Mouse (Mus musculus) cerebellum, postnatal 25 days (tissue): ENCODE results near the gene Prr5.

Source experiments
- DNase-seq, 2 experiments: peaks; one replicate each; pipeline ENCODE4 v3.0.0; 2021; ENCODE audit warnings: mixed read lengths in 2 of 2

Prr5 gene

GRCm38 (mm10) chr15:84668938-84669747 lies at the start of gene Prr5:
TSS of gene Prr5 (plus strand) at chr15:84669620.
- peak in 1 of 2 experiments; percentile 14 for DNase-seq

DNA sequence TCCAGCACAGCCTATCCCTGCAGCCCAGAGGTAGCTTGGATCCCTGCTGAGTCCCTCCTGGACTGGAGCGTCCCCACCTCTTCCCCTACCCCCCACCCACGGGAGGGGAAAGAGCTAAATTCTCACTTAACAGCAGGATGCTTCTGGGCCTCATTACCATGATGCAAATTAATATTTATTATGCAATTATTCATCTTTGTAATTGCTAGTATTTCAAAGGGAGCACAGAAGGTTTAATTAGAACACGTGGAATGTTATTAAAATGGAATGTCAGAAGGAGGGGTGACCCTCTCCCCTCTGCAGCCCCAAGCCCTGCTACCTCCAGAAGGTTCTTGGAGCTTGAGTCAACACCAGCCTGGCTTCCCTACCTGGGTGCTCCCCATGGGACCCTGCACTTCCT lies 49.4 kb upstream of the Prr5 start:
- no peak for DNase-seq

- DNase-seq = no peak
Measured at GRCm38 (mm10) chr15:84621722-84622428, 47.5 kb upstream of the Prr5 start.

GRCm38 (mm10) chr15:84624870-84625269 lies 44.5 kb upstream of the Prr5 start:
- DNase-seq = peak in 1 of 2 experiments; percentile 35

DNA sequence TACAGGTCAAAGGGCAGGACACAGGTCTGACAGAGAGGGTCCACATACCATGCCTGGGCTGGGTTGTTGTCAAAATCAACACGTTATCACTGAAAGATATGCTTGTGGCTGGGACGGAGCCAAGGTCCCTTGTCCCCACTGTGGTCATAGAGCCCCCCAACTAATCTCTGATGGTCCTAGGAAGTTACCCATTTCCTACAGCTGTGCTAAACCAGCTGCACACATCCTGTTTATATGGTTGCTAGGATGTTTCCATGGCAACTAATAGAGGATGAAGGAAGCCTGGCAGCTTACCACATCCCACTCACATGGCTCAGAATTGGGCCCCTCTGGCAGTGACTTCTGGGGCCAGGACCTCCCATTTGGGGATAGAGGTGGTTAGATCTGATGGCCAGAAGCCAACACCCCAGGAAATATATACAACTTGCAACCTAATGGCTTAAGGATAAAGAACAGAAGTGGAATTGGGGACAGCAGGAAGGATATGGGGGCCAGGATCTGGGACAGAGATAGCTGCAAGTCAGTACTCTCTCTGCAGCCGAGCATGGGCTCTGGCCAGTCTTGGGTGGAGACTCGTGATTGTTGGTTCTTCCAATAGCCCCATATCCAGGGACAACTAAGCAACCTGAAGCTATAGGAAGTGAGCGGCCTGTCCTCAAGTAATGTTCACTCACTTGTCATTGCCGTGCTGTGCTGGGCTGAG lies 43.6 kb upstream of the Prr5 start:
- no peak for DNase-seq

DNA sequence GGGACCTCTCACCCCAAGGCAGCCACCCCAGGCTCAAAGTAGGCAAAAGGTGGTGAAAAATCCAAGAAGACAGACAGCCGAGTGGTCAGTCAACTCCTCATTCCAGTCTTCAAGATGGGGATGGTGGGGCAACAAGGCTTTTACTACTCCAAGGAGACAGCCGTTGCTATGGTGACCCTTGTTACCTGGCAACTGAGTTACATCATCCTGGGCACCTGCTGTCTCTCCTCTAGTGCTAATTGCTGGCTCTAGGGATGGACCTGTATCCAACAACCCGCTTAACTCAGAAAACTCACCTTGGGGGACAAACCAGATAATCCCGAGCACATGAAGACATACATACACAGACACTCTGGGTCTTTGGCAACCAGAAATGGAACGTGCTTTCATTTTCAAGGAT lies 42.1 kb upstream of the Prr5 start:
- peak in 1 of 2 experiments; percentile 45 for DNase-seq

DNA sequence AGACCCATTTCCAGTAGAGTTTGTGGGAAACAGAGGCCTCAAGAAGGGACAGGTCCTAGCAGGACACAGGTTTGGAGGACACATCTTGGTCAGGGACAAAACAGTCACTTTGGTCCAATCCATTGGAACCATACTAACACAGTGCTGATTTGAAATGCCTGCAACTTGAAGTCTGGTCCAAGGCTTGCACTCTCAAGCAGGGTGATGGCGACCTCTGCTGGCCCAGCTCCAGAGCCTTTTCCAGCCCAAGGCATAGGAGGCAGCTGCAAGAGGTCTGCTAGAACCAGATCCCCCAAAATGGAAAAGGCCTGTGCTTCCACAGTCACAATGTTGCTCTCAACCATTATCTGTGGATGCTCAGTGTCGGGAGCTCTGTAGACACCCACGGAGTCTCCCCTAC lies 39.7 kb upstream of the Prr5 start:
- peak in 1 of 2 experiments; percentile 52 for DNase-seq

- peak; percentile 81 to 90 for DNase-seq
Measured at GRCm38 (mm10) chr15:84631560-84631959, 37.9 kb upstream of the Prr5 start.

GRCm38 (mm10) chr15:84634361-84634760 lies 35.1 kb upstream of the Prr5 start:
- no peak for DNase-seq

GRCm38 (mm10) chr15:84638405-84638804 lies 31.0 kb upstream of the Prr5 start:
- no peak for DNase-seq

GRCm38 (mm10) chr15:84639072-84639450 lies 30.4 kb upstream of the Prr5 start:
- DNase-seq = no peak

DNA sequence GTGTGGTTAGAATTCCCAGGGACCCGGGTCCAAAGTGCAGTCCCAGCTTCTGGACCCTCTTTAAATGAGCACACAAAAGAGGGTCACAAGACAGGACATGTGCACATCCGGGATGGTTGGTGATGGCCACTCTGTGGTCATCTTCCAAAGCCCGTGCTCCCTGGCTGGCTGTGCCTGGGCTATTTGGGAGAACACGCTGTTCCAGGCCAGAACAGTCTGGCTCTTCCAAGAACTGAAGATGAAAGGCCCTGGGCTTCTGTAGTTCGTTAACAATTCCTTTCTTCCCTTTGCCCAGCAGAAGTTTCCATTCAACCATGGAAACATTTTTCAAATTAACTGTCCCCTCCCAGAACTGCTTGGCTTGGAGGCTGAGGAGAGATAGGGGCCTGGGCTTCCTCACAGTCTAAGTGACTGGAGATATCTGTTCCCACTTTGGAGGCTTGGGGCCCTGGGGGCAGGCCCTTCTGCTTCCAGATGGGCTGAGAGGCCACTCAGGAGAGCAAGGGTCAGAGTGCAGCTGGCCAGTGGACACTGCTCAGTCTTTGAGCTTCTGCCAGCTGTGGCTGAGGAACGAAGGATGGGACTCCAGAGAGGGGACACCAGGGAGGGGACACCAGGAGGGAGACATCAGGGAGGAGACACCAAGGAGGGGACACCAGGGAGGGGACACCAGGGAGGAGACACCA lies 29.8 kb upstream of the Prr5 start:
- peak in 1 of 2 experiments; percentile 27 for DNase-seq

GRCm38 (mm10) chr15:84640722-84641121 lies 28.7 kb upstream of the Prr5 start:
- no peak for DNase-seq

DNA sequence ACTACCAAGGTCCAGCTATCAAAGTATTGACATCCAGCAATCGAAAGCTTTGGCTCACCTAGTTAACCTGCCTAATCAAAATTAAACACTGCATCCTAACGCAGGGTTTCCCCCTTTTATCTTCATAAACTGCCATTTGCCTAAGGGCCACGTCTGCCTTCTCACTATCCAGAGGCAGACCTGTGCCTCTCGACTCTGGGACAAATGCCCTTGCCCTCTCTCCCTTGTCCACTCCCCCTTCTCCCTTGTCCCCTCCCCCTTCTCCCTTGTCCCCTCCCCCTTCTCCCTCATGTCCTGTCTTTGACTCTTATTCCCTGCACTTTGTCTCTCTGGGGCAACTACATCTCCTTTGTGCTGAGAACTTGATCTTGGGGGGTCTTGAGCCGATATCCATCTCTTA lies 28.3 kb upstream of the Prr5 start:
- no peak for DNase-seq

DNA sequence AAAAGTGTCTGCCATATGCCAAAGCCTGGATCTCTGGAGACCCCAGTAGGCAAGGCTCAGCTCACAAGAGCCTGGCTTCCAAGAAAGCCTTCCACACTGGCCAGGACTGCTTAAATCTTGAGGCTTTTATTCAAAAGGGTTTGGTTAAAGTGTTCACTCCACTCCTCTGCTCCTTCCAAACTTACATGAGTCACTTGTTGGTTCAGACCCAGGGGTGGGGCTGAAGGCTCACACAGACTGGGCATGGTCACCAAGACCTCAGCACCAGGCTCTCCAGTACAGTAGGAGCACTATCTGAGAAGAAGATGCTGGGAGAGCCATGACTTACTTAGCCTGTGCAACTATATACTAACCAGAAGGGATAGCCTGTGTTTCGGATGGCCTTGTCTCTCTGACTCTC lies 27.5 kb upstream of the Prr5 start:
- no peak for DNase-seq

GRCm38 (mm10) chr15:84643178-84643577 lies 26.2 kb upstream of the Prr5 start:
- DNase-seq = no peak

DNA sequence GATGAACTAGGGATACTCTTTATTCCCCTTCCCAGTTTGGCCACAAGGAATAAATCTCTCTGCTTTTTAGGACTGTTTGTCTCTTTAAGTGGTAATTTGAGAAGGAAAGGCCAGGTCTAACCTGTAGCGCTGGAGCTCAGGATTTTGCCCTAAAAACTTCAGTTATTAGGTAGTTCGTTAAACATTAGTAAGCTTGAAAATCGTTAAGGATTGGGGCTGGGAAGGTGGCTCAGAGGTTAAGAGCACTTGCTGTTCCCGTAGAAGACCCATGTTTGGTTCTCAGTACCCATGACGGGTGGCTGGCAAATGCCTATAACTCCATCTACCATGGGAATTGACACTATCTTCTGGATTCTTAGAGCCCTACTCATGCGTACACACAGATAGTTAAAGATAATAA lies 17.9 kb upstream of the Prr5 start:
- DNase-seq = no peak

DNA sequence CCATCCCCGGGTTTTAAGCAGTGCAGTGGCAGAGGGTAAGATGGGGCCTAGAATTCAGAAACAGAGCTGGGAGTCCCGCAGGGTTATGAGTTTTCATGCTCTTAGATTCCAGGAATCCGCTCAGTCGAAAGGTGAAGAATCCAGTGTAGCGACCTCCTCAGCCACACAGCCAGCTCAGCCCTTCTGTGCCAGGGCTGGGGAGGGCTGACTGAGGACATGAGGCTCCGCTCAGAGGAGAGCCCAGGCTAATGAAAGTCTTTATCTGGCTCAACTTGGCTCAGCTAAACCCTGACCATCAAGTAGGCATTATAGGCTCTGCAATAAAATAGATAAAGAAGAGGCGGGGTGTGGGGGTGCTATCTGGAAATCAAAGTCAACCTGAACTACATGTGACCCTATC lies 16.3 kb upstream of the Prr5 start:
- DNase-seq = no peak

DNA sequence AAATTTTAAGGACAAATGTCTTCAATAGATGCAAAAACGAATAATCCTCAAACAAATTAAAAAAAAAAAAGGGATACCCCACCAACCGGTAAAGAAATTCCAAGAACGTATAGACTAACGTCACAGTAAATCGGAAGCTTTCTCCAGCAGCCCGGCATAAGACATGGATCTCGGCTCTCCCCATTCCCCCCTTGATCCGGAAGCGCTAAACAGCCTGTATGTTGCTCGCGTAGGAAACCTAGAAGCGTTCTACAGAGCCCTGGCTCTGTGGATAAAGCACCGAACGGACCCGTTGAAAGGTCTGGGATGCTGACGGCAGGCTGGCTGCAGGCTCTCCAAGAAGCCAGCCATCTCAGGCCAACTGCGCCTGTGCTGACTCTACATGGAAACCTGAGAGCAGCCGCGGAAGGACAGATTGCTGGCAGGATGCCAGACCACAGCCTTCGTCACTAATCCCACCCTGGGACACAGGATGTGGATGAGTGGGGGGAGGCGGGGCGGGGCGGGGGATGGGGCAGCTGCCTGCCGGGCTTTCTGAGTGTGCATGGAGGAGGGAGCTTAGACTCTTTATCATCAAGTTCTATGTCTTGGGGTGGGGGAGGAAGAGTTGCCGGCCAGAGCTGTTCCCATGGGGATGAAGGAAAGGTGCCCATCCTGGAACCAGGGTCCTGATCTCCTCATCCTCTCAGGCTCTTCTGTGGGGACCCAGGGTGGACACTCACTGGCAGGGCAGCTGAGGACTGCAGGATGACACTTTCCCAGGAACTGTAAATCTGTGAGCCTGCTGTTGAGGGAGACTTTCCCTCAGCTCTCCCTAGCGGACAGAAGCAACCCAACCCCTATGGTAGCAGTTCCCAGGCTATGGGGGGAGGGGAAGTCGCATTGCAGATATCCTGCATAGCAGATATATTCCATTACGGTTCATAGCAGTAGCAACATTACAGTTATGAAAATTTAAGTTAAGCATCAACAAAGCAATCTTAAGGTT lies 15.1 kb upstream of the Prr5 start:
- DNase-seq = peak; percentile 57 to 72

DNA sequence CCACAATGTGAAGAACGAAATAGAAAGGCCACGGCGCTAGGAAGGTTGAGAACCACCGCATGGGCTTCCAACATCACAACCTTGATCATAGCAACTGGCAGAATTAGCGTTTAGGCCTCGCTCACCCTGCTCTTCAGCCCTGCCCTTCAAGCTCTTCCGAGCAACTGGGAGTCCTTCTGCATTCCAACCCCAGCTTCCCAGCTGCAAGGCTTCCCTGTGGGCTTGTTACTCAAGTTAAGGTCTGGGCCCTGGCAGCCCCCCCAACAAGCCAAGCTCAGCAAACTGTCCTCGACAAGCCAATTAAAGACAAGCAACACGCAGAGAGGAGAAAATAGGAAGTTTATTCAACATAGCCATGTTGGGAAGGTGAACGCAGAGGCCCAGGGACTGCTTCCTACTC lies 14.4 kb upstream of the Prr5 start:
- no peak for DNase-seq

DNA sequence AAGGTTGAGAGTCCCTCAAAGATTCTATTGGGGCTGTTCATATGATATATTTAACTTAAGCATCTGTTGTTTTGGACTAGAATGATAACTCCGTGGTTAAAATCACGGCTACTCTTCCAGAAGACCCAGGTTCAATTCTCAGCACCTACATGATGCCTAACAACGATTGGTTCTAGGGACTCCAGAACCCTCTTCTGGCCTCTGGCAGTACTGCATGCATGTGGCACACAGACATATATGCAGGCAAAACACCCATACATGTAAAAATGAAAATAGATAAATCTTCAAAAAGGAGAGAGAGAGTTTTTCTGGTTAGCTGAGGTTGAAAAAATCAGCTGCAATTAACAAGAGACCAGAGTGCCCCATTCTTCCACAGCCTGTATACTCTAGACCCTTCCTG lies 12.7 kb upstream of the Prr5 start:
- no peak for DNase-seq
